25 mouse cellular contexts compared by ENCODE assay signal in the genomic region with DNA sequence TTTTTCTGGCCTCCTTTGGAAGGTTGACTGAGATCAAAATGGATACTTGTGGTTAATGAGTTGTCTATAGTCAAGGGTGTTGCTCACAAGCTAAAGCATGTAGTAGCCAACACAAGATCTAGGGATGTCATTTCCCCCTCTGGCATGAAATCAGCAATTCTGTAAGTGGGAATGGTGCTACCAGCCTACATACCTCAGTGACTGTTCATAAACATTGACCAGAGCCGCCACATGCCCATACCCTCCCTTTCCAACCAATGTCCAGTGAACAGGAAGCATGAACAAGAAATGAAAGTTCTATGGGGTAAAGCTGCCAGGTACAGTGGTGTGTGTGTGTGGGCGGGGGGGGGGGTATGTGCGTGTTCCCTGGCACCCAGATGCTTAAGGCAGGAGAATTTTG. TPM values are rescaled to one million over a fixed set of nuclear protein-coding genes. Genes with fewer than 3 reads are reported as not detected.
A peak's percentile ranks its signal among the peaks of the same experiment; 100 is the strongest.
DNase-seq lines count a peak whose midpoint lies in the region; ATAC-seq lines count a peak whose summit lies in the region.
"Had no signal": no experiment of that assay in that cellular context is flagged by ENCODE, and none has a peak within 500 bp of the region (broad histone marks: within the 10 kb centered on the region; RNA-seq: fewer than 3 reads in every experiment).

No protein-coding gene starts in this region.

- peak; percentile 3 for ATAC-seq in inflammation-experienced regulatory T-cells, adult 6 months
- no peak for ATAC-seq in hindbrain, embryonic 13.5 days (ENCODE audit: low FRiP score)
- ATAC-seq: forebrain, embryonic 15.5 days; hindbrain, embryonic 16.5 days; intestine, postnatal 0 days had no signal

- 90% methylated on average over 3 of the region's 3 CpGs for WGBS in hindbrain, embryonic 13.5 days

- peaks cover 7% of the 10 kb centered on the region for H3K4me1 ChIP-seq in hindbrain, embryonic 13.5 days (replicated peaks)
- H3K4me1 ChIP-seq: forebrain, embryonic 12.5 days; hindbrain, embryonic 12.5 days had no signal

- H3K4me3 ChIP-seq in hindbrain, embryonic 13.5 days: no peak overlapping the region
- H3K4me3 ChIP-seq: embryonic facial prominence, embryonic 12.5 days; embryonic facial prominence, embryonic 15.5 days; erythroblast, embryonic 14.5 days; forebrain, embryonic 12.5 days; forebrain, embryonic 15.5 days; heart, adult 2 months; heart, embryonic 10.5 days; heart, embryonic 13.5 days; hindbrain, embryonic 12.5 days had no signal

- H3K9ac ChIP-seq in hindbrain, embryonic 13.5 days: no peak overlapping the region
- H3K9ac ChIP-seq: embryonic facial prominence, embryonic 12.5 days; embryonic facial prominence, embryonic 15.5 days; forebrain, embryonic 12.5 days; forebrain, embryonic 15.5 days; heart, embryonic 13.5 days; hindbrain, embryonic 12.5 days had no signal

- no peaks in the 10 kb centered on the region for H3K9me3 ChIP-seq in hindbrain, embryonic 13.5 days
- H3K9me3 ChIP-seq: embryonic facial prominence, embryonic 12.5 days; embryonic facial prominence, embryonic 15.5 days; forebrain, embryonic 15.5 days; heart, embryonic 10.5 days; heart, embryonic 13.5 days had no signal

- no peak overlapping the region for H3K27ac ChIP-seq in hindbrain, embryonic 13.5 days
- H3K27ac ChIP-seq: embryonic facial prominence, embryonic 12.5 days; embryonic facial prominence, embryonic 15.5 days; forebrain, embryonic 12.5 days; forebrain, embryonic 15.5 days; heart, adult 2 months; heart, embryonic 10.5 days; heart, embryonic 13.5 days; hindbrain, embryonic 12.5 days had no signal

- H3K27me3 ChIP-seq in hindbrain, embryonic 13.5 days: no peaks in the 10 kb centered on the region
- H3K27me3 ChIP-seq: embryonic facial prominence, embryonic 12.5 days; embryonic facial prominence, embryonic 15.5 days; forebrain, embryonic 12.5 days; forebrain, embryonic 15.5 days; heart, embryonic 13.5 days; hindbrain, embryonic 12.5 days had no signal

- DNase-seq in 416B (ENCODE audit: low read depth): peak; percentile 82
- peak; percentile 38 for DNase-seq in NIH3T3 (ENCODE audit: low read depth)
- no peak for DNase-seq in adrenal gland, postnatal 36 days
- no peak for DNase-seq in retina, postnatal 1 day
- DNase-seq: adrenal gland, adult 8-10 months; adrenal gland, postnatal 25 days; cerebellum, adult 18-20 months; cerebellum, adult 9-11 months; cerebellum, postnatal 25 days; gastrocnemius, postnatal 10 days; gastrocnemius, postnatal 36 days; heart, adult 2 months; kidney, adult 2 months had no signal

- H3K4me2 ChIP-seq in hindbrain, embryonic 13.5 days: no peak overlapping the region
- H3K4me2 ChIP-seq: embryonic facial prominence, embryonic 12.5 days; embryonic facial prominence, embryonic 15.5 days; forebrain, embryonic 12.5 days; forebrain, embryonic 15.5 days; heart, embryonic 13.5 days; hindbrain, embryonic 12.5 days had no signal

- no peaks in the 10 kb centered on the region for H3K36me3 ChIP-seq in hindbrain, embryonic 13.5 days
- H3K36me3 ChIP-seq: embryonic facial prominence, embryonic 12.5 days; embryonic facial prominence, embryonic 15.5 days; forebrain, embryonic 12.5 days; forebrain, embryonic 15.5 days; heart, embryonic 10.5 days; heart, embryonic 13.5 days; hindbrain, embryonic 12.5 days had no signal

RNA-seq across cellular contexts. Expression of gene Elk3, which starts 32.1 kb away (rescaled TPM):
- polyA plus RNA-seq in inflammation-experienced regulatory T-cells, adult 6 months (2017; shearing (Covaris generic)): 10 to 100 TPM; 36.0 to 50.7 (median 38.6) TPM
- 10 to 100 TPM; 40.2 to 42.0 TPM for total RNA-seq in adrenal gland, postnatal 36 days (2021)
- 10.4 and 13.0 TPM in 2 replicates for polyA plus RNA-seq in hindbrain, embryonic 13.5 days (2015; fragmentation: Nextera tagmentation; extraction: Ambion mirVana)

Comparison
In these comparisons a context has a peak if more than half of its experiments do, and no peak if none do; other contexts are left out.
1. DNase-seq: peak in 416B (single experiment) and NIH3T3 (single experiment); none in adrenal gland, postnatal 36 days (0 of 2) and retina, postnatal 1 day (single experiment).